Comparison of ENCODE assay signal across 23 mouse cellular contexts in genomic region chr6:94083459-94083858, GRCm38 (mm10).
DNase-seq lines count a peak whose midpoint lies in the region; ATAC-seq and TF ChIP-seq lines count a peak whose summit lies in the region.
"Had no signal": no experiment of that assay in that cellular context is flagged by ENCODE, and none has a peak within 500 bp of the region (broad histone marks: within the 10 kb centered on the region; RNA-seq: fewer than 3 reads in every experiment).

No protein-coding gene starts in this region.

- no peak overlapping the region for H3K9ac ChIP-seq in hindbrain, embryonic 13.5 days
- H3K9ac ChIP-seq in hindbrain, embryonic 16.5 days (ENCODE audit: low read depth, low read length): no peak overlapping the region
- H3K9ac ChIP-seq in intestine, embryonic 15.5 days: no peak overlapping the region
- H3K9ac ChIP-seq in intestine, postnatal 0 days (ENCODE audit: low read depth, low read length): peak overlapping the region; percentile 3; the same call in 1 of the 2 replicates
- H3K9ac ChIP-seq: forebrain, embryonic 13.5 days; forebrain, postnatal 0 days had no signal

- no peaks in the 10 kb centered on the region for H3K9me3 ChIP-seq in hindbrain, embryonic 13.5 days
- H3K9me3 ChIP-seq in hindbrain, embryonic 16.5 days (ENCODE audit: control insufficient read depth, low read length): no peaks in the 10 kb centered on the region
- no peaks in the 10 kb centered on the region for H3K9me3 ChIP-seq in intestine, embryonic 15.5 days
- no peaks in the 10 kb centered on the region for H3K9me3 ChIP-seq in intestine, postnatal 0 days (ENCODE audit: control insufficient read depth)
- H3K9me3 ChIP-seq: forebrain, embryonic 13.5 days had no signal

- ATAC-seq in hindbrain, embryonic 13.5 days (ENCODE audit: low FRiP score): no peak
- no peak for ATAC-seq in hindbrain, embryonic 16.5 days
- ATAC-seq in intestine, embryonic 15.5 days: 0 out of 2 replicates have a peak, but pooled peaks have one; percentile 21
- peak; percentile 61; the same call in 1 of the 2 replicates for ATAC-seq in intestine, postnatal 0 days
- ATAC-seq: activated CD4-positive, CD25-positive, alpha-beta regulatory T cell, adult 4 months; CD4-positive, CD25-positive, alpha-beta regulatory T cell, adult 4 months; forebrain, embryonic 13.5 days; forebrain, postnatal 0 days; hindbrain, postnatal 0 days; inflammation-experienced regulatory T-cells, adult 6 months had no signal

- no peak for TF ChIP-seq CTCF in intestine, postnatal 0 days (IDR thresholded peaks at IDR 0.05; ENCODE audit: low read depth)

- DNase-seq in heart, adult 11 months: peak; percentile 74
- no peak for DNase-seq in heart, postnatal 4 days
- no peak for DNase-seq in thymus, postnatal 25 days
- DNase-seq: adrenal gland, adult 8-10 months; adrenal gland, postnatal 25 days; cerebellum, adult 11-12 months; cerebellum, adult 8-10 months; cerebellum, postnatal 10 days; forebrain, postnatal 0 days; gastrocnemius, adult 2 months; gastrocnemius, postnatal 14 days; heart, adult 18-20 months; kidney, adult 18-20 months; kidney, adult 9 months had no signal

- H3K4me1 ChIP-seq in hindbrain, embryonic 13.5 days (replicated peaks): peaks cover 14% of the 10 kb centered on the region
- no peaks in the 10 kb centered on the region; the same call in none of the 2 replicates for H3K4me1 ChIP-seq in hindbrain, embryonic 16.5 days (ENCODE audit: control insufficient read depth, insufficient read depth, low read depth, low read length)
- H3K4me1 ChIP-seq in intestine, embryonic 15.5 days (replicated peaks): peaks cover 29% of the 10 kb centered on the region
- H3K4me1 ChIP-seq in intestine, postnatal 0 days (replicated peaks; ENCODE audit: control insufficient read depth, insufficient read depth, low read length): peaks cover 21% of the 10 kb centered on the region

- 93% methylated on average over 7 of the region's 7 CpGs for WGBS in hindbrain, embryonic 13.5 days
- WGBS in hindbrain, embryonic 16.5 days: 92% methylated on average over 7 of the region's 7 CpGs
- 73% methylated on average over 7 of the region's 7 CpGs for WGBS in intestine, embryonic 15.5 days
- 63% methylated on average over 7 of the region's 7 CpGs for WGBS in intestine, postnatal 0 days

- 0 out of 2 replicates have a peak overlapping the region, but pooled peaks have one; percentile 44 for H3K27ac ChIP-seq in hindbrain, embryonic 13.5 days
- no peak overlapping the region for H3K27ac ChIP-seq in hindbrain, embryonic 16.5 days (ENCODE audit: low read depth, low read length)
- H3K27ac ChIP-seq in intestine, embryonic 15.5 days: no peak overlapping the region
- H3K27ac ChIP-seq in intestine, postnatal 0 days (ENCODE audit: low read depth, low read length): peak overlapping the region; percentile 73; the same call in 1 of the 2 replicates
- H3K27ac ChIP-seq: forebrain, embryonic 13.5 days; gastrocnemius, adult 2 months; hindbrain, postnatal 0 days had no signal

- no peak overlapping the region for H3K4me3 ChIP-seq in hindbrain, embryonic 13.5 days
- no peak overlapping the region for H3K4me3 ChIP-seq in hindbrain, embryonic 16.5 days (ENCODE audit: low read length)
- H3K4me3 ChIP-seq in intestine, embryonic 15.5 days (replicated peaks): no peak overlapping the region
- no peak overlapping the region for H3K4me3 ChIP-seq in intestine, postnatal 0 days (ENCODE audit: low read depth, low read length)
- H3K4me3 ChIP-seq: forebrain, embryonic 13.5 days; gastrocnemius, adult 2 months had no signal

- H3K36me3 ChIP-seq in hindbrain, embryonic 13.5 days: no peaks in the 10 kb centered on the region
- H3K36me3 ChIP-seq in hindbrain, embryonic 16.5 days (ENCODE audit: control insufficient read depth, insufficient read depth, low read length): no peaks in the 10 kb centered on the region
- H3K36me3 ChIP-seq in intestine, embryonic 15.5 days: no peaks in the 10 kb centered on the region
- H3K36me3 ChIP-seq in intestine, postnatal 0 days (ENCODE audit: control insufficient read depth, insufficient read depth): no peaks in the 10 kb centered on the region

- H3K27me3 ChIP-seq in hindbrain, embryonic 13.5 days: no peaks in the 10 kb centered on the region
- H3K27me3 ChIP-seq in hindbrain, embryonic 16.5 days (replicated peaks; ENCODE audit: control insufficient read depth, insufficient read depth, low read length): no peaks in the 10 kb centered on the region
- no peaks in the 10 kb centered on the region for H3K27me3 ChIP-seq in intestine, embryonic 15.5 days (replicated peaks)
- H3K27me3 ChIP-seq in intestine, postnatal 0 days (replicated peaks; ENCODE audit: control insufficient read depth, insufficient read depth, low read length): no peaks in the 10 kb centered on the region
- H3K27me3 ChIP-seq: forebrain, embryonic 13.5 days had no signal

- no peak overlapping the region for H3K4me2 ChIP-seq in hindbrain, embryonic 13.5 days
- no peak overlapping the region for H3K4me2 ChIP-seq in hindbrain, embryonic 16.5 days (ENCODE audit: low read length)
- H3K4me2 ChIP-seq in intestine, embryonic 15.5 days (replicated peaks): no peak overlapping the region
- H3K4me2 ChIP-seq in intestine, postnatal 0 days (replicated peaks; ENCODE audit: low read depth): peak overlapping the region; percentile 43
- H3K4me2 ChIP-seq: forebrain, embryonic 13.5 days had no signal

Comparison
In these comparisons a context has a peak if more than half of its experiments do, and no peak if none do; other contexts are left out.
1. H3K27ac ChIP-seq: peak in hindbrain, embryonic 13.5 days (single experiment) and intestine, postnatal 0 days (single experiment); none in hindbrain, embryonic 16.5 days (single experiment) and intestine, embryonic 15.5 days (single experiment).
2. ATAC-seq: peak in intestine, embryonic 15.5 days (single experiment) and intestine, postnatal 0 days (single experiment); none in hindbrain, embryonic 13.5 days (single experiment) and hindbrain, embryonic 16.5 days (single experiment).